Mouse (Mus musculus) urinary bladder, postnatal 36 days (tissue): Measurements from ENCODE around the gene Lrrc61.
"Not testable (repeated sequence)": the region's sequence is repeated elsewhere in the genome, so short reads cannot be mapped to it uniquely, and the experiment has no call there.

Experiments used
- DNase-seq, 2 experiments: peaks; one replicate each; pipeline ENCODE4 v3.0.0; 2022; ENCODE audit warnings: low spot score in 2 of 2, mixed read lengths in 1 of 2

Gene Lrrc61

DNA sequence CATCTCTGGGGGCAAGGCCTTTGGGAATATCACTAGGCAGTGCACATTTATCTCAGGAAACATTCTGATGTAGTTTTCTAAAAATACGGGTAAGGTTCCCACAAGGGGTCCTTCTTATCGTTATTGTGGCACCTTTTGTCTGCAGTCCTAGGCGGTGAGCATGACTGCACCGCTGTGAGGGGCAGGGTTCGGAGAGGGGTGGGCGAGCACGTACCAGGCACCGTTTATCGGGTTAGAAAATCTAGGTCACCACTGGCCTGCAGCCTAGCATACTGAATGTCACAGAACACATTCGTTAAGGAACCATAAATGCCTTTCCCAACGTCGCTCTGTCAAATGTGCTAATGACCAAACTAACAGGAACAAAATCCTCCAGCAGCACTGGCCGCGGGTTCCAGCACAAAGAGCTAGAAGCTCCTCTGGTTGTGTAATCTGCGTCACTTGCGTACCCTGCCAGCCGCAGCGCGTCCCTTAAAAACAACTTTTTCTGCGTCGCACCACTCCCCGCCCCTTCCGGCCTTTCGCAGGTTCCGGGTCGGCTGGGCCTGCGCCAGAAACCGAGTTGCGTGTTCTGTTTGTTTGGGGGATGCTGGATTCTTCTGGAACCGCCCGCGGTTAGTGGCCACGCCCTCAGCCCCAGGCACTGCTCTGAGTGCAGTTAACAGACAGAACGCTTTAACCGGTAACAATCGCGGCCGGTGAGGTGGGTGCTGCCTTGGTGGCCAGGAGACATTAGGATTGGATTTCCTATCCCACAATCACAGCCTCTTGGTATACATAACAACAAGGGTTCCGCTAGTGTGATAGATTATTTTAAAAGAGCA is at the start of gene Lrrc61:
Lrrc61 (plus strand) TSS at position 517 of the 824 bp plus-strand sequence.
- DNase-seq: peak; percentile 95 to 99

DNA sequence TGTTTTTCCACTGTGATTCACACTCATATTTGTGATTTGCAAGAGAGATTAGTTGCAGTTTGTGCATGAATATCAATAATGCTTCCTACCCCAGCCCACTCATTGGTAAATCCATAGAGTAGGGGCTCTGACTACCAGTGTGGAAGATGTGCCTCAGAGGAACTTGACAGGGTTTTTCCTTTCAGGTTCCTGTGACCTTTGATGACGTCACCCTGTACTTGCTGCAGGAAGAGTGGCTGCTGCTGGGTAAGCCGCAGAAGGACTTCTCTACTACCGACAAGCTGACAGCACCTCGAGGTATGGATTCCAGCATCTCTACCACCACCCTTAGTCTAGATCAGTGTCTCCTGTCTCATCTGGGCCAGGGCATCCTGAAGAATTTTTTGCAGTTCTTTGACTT is 46.5 kb upstream of the Lrrc61 start:
- DNase-seq: no peak

DNA sequence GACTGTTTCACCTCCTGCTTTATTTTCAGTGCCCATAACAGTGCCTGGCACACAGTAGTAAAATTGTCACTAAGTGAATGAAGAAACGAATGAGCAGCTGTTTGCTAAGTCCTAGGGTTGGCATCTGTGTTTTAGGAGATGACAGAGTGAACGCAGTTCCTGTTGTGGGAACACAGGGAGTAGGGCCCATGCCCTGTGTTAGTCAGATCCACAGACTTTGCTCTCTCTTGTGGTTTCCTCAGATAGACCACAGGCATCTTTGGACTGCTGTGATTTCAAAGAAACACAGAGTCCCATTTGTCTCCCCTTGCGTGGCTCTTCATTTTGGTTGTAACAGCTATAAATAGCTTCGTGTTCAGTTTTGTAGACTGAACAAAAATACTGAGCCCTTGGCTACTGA is 44.2 kb upstream of the Lrrc61 start:
- DNase-seq: no peak

DNA sequence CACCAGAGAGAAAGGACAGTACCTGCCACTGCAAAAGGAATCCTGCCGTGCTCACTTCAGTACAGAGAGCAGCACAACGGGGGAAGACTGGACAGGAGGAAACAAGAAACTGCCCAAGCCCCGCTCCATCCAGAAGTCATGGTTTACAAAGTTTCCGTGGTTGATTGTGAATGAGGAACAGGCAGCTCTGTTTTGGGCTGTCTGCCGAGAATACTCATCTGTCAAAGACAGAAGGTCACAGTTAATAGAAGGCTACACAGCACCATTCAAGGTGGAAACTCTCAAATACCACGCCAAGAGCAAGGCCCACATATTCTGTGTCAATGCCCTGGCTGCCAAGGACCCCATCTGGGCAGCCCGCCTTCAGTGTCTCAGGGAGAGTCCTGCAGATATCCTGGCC is 42.7 kb upstream of the Lrrc61 start:
- no peak for DNase-seq

DNA sequence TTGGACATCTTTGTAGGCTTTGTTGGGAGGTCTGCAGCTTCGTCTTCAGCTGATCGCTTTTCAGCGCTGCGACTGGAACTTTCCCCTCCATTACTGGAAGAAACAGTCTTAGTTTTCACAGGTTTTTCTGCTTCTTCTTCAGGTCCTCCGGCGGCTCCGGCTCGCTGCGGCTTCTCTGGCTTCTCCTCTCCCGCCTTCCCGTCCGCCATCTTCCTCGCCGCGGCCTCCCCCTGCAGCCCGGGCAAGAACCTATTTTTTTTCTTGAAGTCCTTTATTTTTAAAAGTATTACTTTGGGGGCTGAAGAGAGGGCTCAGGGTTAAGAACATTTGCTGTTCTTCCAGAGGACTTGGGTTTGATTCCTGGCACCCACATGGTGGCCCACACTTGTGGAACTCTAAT is 29.7 kb upstream of the Lrrc61 start:
- not testable (repeated sequence) for DNase-seq

DNA sequence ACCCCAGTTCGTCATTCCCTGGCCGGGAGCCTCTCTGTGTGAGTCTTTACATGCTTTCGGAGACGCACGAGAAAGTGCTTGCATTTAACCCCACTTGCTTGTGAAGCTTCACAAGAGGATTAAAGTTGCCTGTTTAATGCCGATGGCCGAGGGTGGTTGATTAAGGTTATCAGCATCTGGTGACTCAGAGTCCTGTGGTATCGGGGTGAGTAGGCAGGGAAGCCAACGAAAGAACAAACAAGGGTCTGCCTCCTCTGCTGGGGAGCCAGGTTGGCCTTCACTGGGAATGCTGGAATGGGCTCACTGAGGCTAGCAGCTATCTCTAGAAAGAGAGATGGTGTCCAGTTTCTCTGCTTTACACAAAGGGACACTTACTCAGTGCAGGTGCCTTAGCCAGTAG is 26.7 kb upstream of the Lrrc61 start:
- DNase-seq: no peak

DNA sequence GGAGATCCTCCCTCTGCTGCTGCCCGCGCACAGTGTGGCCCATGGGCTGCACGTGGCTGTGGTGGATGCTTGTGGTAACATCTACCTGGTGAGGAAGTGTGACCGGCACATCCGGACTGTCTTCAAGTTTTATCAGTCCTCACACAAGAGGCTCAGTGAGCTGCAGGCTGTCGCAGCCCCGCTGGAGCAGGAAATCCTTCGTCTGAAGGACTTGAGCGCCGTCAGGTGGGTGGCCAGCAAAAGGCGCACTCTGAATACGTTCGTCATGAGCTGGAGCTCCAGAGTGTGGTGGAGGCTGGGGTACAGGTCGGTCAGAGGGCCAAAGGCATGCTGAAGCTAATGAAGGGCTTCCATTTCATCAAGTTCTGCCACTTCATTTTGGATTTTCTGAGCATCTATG is 25.3 kb upstream of the Lrrc61 start:
- no peak for DNase-seq

DNA sequence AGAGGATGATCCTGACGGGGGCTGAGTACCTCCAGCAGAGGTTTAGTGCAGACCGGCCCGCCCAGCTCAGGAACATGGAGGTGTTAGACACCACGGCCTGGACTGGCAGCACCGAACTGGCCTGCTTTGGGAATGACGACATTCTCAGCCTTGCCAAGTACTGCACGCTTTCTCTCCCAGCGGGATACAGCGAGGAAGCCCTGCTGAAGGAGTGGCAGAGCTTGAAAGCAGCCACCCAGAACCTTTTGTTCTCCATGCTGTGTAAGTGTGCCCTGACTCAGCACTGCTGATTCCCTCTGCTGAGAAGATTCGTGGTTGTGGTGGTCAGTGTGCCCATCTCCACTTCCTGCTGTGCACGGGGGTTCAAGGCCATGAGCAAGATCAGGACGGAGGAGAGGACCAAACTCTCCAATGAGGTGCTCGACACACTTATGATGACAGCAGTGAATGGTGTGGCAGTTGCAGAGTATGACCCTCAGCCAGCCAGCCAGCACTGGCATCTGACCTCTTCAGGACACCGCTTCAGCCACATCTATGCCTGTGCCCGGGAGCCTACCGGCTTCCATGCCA is 24.6 kb upstream of the Lrrc61 start:
- DNase-seq: no peak

DNA sequence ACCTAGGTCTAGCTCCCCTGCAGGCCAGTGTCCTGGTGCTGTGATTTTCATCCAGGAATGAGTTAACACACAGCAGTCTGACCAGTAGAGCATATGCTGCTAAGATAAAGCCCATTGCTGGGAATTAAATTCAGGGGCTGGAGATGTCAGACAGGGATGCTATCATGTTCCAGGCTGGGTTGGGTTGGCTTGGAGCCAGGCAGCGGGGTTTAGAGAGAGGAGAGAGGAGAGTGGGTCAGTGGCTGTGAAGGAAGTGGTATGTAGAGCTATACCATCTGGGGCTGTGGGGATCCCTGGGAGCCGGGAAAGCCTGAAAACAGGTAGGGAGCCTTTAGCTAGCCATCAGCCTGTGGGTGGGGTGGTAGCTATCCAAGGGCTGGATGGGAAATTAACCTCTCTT is 23.7 kb upstream of the Lrrc61 start:
- DNase-seq: no peak

DNA sequence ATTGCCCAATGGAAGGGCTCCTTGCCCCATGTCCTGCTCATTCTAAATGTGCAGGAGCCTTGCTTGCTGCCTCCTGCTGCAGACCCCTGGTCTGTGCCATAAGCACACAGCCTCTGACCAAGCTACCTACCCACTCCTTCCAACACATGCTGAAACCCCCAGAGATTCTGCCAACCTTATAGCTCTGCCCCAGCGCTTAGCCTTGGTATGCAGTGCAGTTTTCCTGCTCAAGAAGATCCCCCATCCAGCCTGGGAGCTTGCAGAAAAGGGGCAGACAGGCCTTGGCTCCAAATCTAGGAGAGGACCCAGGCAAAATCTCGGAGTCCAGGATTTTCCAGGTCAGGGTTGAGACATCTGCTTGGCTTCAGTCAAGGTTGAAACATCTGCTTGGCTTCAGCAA is 21.1 kb upstream of the Lrrc61 start:
- no peak for DNase-seq

DNA sequence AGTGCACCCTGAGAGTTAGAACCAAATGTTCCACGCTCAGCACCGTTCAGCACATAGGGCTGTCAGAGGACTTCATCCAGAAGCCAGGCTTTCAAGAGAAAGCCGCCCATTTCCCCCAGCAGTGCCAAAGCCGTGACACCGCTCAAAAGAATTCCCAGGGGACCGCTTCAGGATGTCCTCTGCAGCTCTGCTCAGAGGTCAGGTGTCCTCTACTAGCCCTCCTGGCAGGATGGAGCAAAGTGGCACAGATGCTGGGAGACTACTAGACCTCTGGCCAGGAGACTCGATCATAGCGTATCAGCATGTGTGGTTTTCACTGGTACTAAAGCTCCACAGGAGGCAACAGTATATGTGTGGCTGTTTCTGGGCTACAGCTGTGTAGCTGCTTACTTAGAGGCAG is 19.7 kb upstream of the Lrrc61 start:
- DNase-seq: no peak

DNA sequence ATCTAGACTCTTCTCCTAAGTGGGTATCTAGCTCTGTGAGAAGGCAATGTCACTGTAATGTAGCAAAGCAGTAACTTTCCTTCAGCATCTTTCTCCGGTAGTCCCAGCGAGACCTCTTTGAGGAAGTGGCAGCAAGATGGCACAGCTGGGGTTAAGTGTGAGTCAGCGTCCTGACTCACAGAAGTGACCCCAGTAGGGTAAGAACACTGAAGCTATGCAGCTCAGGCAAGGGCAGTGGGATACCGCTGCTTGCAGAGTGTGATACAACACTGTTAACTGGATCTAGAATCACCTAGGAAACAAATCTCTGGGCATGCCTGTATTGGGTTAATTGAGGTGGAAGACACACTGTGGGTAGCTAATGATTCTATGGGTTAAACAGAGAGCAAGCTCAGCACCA is 18.5 kb upstream of the Lrrc61 start:
- no peak for DNase-seq

DNA sequence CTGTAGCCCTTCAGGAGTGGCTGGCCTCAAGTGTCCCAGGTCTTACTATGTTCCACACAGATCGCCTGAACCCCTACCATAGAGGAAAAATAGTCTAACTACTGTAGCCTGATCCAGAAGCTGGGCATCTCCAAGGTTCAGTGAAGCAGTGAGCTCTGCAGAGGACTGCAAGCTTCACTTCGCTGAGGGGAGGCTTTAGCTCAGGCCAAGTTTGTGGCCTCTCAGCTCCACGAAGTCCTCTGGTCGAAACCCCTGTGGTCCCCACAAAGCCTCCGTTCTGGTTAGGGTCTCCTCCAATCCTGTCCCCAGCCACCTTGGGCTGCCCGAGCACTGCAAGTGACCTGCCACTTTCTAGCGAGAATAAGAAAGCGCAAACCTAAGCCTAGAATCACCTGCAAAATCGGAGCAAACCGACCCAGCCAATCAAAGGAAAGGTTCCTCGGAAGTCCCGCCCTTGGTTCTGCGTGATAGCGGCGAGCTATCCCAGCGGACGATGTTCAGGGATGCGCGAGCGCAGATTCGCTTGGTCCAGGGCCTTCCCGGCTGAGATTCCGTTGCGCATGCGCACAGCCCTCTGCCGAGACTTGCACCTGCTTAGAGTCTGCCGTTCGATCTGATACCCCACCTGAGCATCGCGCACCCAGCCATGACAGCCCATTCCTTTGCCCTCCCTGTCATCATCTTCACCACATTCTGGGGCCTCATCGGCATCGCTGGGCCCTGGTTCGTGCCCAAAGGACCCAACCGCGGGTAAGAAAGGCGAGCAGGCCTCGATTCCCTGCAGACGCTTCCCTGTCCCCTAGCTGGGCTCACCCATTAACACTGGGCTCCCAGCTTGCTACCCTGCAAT is 17.3 kb upstream of the Lrrc61 start, which contains the start of gene Atp6v0e2:
Atp6v0e2 (plus strand) TSS at position 511 of the 850 bp plus-strand sequence.
- peak; percentile 52 to 75 for DNase-seq

DNA sequence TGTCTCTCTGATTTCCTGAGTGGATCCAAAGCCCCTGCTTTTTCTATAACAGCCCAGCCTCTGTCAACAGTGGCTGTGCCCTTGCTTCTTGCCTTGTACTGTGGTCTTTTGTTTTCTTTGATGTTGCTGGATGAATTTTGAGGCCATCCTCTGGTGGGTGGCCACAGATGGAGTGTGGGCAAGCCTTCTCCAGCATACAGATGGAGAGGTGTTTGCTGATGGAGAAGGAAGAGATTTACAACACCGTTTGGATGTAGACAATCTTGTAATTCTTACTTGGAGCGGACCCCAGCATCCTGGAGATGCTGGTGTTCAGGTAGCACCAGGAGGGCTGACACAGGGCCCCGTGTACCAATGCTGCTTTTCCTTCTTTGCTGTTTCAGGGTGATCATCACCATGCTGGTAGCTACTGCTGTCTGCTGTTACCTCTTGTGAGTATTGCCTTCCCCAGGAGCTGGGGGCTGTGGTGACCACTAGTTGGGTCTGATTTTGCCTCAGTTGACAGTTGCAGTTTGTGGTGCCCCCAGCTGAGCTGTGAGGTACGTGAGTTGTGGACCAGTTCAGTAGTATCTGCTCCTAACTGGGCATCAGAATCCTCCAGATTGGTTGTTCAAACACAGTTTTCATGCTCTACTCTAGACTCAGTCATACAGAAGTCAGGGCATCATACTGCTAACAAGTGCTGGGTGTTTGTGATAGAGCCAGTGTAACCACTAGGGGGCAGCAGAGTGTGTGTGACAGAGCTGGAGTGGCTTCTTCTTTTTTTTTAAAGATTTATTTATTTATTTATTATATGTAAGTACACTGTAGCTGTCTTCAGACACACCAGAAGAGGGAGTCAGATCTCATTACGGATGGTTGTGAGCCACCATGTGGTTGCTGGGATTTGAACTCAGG is 15.5 kb upstream of the Lrrc61 start:
- peak in 1 of 2 experiments; percentile 67 for DNase-seq

DNA sequence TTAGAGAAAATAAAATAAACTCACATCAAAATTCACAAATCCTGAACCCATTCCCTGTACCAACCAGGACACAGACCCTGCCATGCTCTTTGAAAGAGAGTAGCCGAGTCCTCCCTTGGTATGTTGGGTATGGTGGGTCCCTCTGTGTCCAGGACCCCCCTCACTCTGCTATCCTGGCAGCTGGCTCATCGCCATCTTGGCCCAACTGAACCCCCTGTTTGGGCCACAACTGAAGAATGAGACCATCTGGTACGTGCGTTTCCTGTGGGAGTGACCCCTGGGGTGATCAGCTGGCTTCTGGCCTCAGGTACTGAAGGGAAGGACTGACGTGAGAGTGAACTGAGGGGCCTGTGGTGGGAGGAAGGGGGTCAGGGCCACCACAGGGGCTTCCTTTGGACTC is 14.7 kb upstream of the Lrrc61 start:
- DNase-seq: no peak

DNA sequence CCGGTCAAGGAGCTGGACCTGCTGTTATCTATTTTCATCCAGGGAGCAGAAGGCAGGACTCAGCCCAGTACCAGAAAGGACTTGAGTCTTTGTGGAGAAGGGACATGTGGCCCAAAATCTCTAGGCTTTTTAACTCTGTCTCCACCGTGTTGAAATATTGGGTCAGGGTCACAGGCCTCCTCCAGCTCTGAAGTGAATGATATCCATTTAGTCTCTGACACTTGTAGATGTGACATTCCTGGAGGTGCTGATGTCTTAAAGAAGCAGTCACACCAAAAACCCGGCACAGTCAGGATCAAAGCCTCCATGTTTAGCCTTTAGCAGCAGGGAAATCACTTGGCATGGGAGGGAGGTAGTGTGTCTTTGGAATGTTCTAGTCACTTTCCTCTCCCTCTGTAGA is 13.9 kb upstream of the Lrrc61 start:
- no peak for DNase-seq

DNA sequence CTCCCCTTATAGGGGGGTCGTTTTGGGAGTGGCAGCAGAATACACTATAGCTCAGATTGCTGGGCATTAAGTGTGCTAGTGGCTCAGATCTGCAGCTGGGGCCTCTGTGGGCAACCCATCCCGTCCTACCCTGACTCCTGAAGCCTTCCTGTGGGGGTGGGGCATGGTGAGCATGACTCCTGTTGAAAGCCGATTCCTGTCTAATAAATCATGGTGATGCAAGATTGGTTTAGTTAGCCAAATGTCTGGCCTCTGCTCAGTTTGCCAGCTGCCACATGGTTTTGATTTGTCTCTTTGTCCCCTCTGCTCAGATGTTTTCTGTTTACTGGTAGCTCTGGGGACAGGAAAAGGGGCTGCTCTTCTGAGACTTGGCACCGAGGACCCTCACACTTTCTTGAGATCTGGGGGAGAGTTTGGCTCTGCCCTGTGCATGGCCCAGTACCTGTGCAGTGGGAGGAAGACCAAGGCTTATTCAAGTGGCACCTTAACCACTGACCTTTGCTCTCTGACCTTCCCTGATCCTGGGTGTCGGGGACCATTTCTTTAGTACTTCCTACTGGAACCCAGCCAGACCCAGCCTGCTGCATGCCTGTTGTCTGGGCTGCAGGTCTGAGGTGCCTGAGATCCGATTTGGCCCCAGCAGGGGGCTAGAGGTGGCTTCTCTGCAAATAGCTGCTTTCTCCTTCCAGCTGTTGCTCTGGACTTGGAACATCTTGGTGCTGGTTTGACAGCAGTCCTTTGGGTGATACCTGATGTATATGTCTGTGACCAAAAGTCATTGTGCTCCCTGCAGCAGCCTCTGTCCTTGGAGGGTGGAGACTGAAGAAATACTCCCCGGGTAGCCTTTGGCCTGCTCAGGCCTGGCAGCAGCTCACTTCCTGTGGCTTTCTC is 12.8 kb upstream of the Lrrc61 start:
- peak in 1 of 2 experiments; percentile 71 for DNase-seq

DNA sequence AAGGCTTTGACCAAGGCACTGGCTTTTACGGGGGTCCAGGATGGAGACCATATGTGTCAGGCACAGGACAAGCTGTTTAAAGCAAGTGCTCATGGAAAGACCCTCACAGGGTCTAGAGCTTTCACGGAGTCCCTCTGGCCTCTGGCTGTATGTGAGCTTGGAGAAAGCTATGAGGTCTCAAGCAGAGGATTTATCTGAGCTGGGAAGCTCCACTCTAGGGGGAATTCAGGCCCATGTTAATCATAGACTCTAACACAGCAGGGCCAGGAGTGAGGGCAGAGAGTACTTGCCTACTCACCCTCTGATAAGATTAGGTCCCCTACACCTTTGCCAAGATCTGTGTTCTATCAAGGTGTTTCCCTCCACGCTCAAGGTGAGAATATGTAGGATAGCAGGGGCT is 12.0 kb upstream of the Lrrc61 start:
- no peak for DNase-seq

DNA sequence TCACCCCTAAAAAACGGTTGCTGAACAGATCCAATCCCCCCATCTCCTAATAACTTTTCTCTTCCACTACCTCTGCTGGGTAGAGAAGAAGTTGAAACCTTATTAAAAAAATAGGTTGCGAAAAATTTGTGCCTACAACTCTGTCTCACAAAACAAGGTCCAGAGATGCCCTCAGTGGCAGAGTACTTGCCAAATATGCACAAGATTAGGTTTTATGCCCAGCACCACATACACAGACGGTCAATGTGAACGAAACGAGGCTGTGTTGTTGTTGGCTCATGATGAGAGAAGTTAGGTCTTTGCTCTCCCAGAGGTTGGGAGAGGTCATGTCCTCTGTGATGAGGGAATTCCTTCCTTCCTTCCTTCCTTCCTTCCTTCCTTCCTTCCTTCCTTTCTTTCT is 9.3 kb upstream of the Lrrc61 start:
- DNase-seq: no peak

DNA sequence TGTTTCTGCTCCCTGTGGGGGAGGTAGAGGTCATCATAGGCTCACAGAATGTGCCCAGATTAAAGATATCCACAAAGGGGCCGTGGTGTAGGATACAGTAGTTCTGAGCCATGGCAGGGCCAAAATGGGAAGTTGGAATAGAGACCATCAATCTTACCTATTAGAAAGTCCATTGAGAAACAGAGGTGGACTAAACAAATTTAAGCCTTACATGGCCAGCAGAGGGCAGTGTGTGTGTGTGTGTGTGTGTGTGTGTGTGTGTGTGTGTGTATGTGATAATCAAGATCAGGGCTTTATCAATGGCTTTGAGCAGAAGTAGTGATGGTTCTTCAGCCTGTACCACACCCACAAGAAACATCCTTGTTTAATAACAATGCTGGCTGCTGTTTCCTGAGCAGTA is 8.3 kb upstream of the Lrrc61 start:
- DNase-seq: no peak
